In genomic region chr16:32660095-32660494, GRCm38 (mm10) we compare ENCODE assay signal across 8 mouse cellular contexts. TPM values are rescaled to one million over a fixed set of nuclear protein-coding genes. Genes with fewer than 3 reads are reported as not detected.
DNase-seq lines count a peak whose midpoint lies in the region; ATAC-seq and TF ChIP-seq lines count a peak whose summit lies in the region.

No protein-coding gene starts in this region.

- no peak for DNase-seq in layer of hippocampus, adult 2 months (ENCODE audit: low spot score in 2 of 2)
- DNase-seq in layer of hippocampus, postnatal 36 days, result no peak
- no peak for DNase-seq in frontal cortex, postnatal 10 days (ENCODE audit: low spot score in 2 of 2)
- no peak for DNase-seq in ovary, adult 18-20 months (ENCODE audit: low spot score)
- DNase-seq in cerebellum, postnatal 4 days (ENCODE audit: low spot score in 2 of 2), result no peak

- no peaks in the 10 kb centered on the region; the same call in 1 of the 2 replicates for H3K36me3 ChIP-seq in forebrain, embryonic 12.5 days (replicated peaks)
- no peaks in the 10 kb centered on the region for H3K36me3 ChIP-seq in intestine, embryonic 16.5 days (ENCODE audit: control insufficient read depth, insufficient read depth, low read length)
- H3K36me3 ChIP-seq in stomach, embryonic 15.5 days, result no peaks in the 10 kb centered on the region

- no peak for TF ChIP-seq CTCF in layer of hippocampus, adult 2 months (conservative IDR thresholded peaks at IDR 0.05)

- WGBS in forebrain, embryonic 12.5 days, result 53% methylated on average over 1 of the region's 1 CpGs
- 26% methylated on average over 1 of the region's 1 CpGs for WGBS in intestine, embryonic 16.5 days
- WGBS in stomach, embryonic 15.5 days, result 20% methylated on average over 1 of the region's 1 CpGs

- H3K9me3 ChIP-seq in forebrain, embryonic 12.5 days, result no peaks in the 10 kb centered on the region
- no peaks in the 10 kb centered on the region for H3K9me3 ChIP-seq in intestine, embryonic 16.5 days (ENCODE audit: control insufficient read depth, low read length)
- no peaks in the 10 kb centered on the region for H3K9me3 ChIP-seq in stomach, embryonic 15.5 days

- no peak overlapping the region; the same call in 1 of the 2 replicates for H3K4me3 ChIP-seq in layer of hippocampus, adult 2 months
- no peak overlapping the region for H3K4me3 ChIP-seq in forebrain, embryonic 12.5 days (replicated peaks)
- no peak overlapping the region for H3K4me3 ChIP-seq in intestine, embryonic 16.5 days (ENCODE audit: low read length)
- no peak overlapping the region for H3K4me3 ChIP-seq in stomach, embryonic 15.5 days (replicated peaks)

- peak overlapping the region; percentile 88 for H3K27ac ChIP-seq in layer of hippocampus, adult 2 months
- H3K27ac ChIP-seq in forebrain, embryonic 12.5 days, result peak overlapping the region; percentile 81
- peak overlapping the region; percentile 88 for H3K27ac ChIP-seq in intestine, embryonic 16.5 days (ENCODE audit: low read length)
- peak overlapping the region; percentile 92 for H3K27ac ChIP-seq in stomach, embryonic 15.5 days

- H3K27me3 ChIP-seq in forebrain, embryonic 12.5 days, result no peaks in the 10 kb centered on the region
- no peaks in the 10 kb centered on the region for H3K27me3 ChIP-seq in intestine, embryonic 16.5 days (replicated peaks; ENCODE audit: control insufficient read depth, insufficient read depth, low read length)
- H3K27me3 ChIP-seq in stomach, embryonic 15.5 days (replicated peaks), result no peaks in the 10 kb centered on the region

- H3K4me2 ChIP-seq in forebrain, embryonic 12.5 days, result no peak overlapping the region
- no peak overlapping the region for H3K4me2 ChIP-seq in intestine, embryonic 16.5 days (ENCODE audit: low read depth, low read length)
- peak overlapping the region; percentile 50 for H3K4me2 ChIP-seq in stomach, embryonic 15.5 days

- H3K9ac ChIP-seq in forebrain, embryonic 12.5 days, result no peak overlapping the region
- H3K9ac ChIP-seq in intestine, embryonic 16.5 days (ENCODE audit: low read depth, low read length), result no peak overlapping the region; the same call in 1 of the 2 replicates
- no peak overlapping the region for H3K9ac ChIP-seq in stomach, embryonic 15.5 days

- ATAC-seq in forebrain, embryonic 12.5 days (ENCODE audit: low FRiP score), result no peak
- no peak for ATAC-seq in intestine, embryonic 16.5 days
- no peak for ATAC-seq in stomach, embryonic 15.5 days (ENCODE audit: insufficient read depth, low FRiP score, low read depth)

- H3K4me1 ChIP-seq in forebrain, embryonic 12.5 days, result peaks cover 61% of the 10 kb centered on the region
- H3K4me1 ChIP-seq in intestine, embryonic 16.5 days (ENCODE audit: control insufficient read depth, insufficient read depth, low read length), result peaks cover 45% of the 10 kb centered on the region
- H3K4me1 ChIP-seq in stomach, embryonic 15.5 days, result peaks cover 50% of the 10 kb centered on the region

RNA-seq across cellular contexts. Expression of gene Tnk2, which starts 16.4 kb away (rescaled TPM):
- 100 to 1,000 TPM; 210 to 212 TPM for total RNA-seq in layer of hippocampus, adult 2 months (2021)
- total RNA-seq in layer of hippocampus, postnatal 36 days (2021), result 100 to 1,000 TPM; 189 to 197 TPM
- polyA plus RNA-seq in forebrain, embryonic 12.5 days (2016; fragmentation: Nextera tagmentation; extraction: Ambion mirVana), result 13.9 and 14.2 TPM in 2 replicates
- polyA plus RNA-seq in intestine, embryonic 16.5 days (2015; fragmentation: Nextera tagmentation; extraction: Ambion mirVana), result 7.5 and 7.7 TPM in 2 replicates
- polyA plus RNA-seq in stomach, embryonic 15.5 days (2015; fragmentation: Nextera tagmentation; extraction: Ambion mirVana), result 12.0 and 14.9 TPM in 2 replicates

RNA-seq across cellular contexts. Expression of gene Tfrc, which starts 51.4 kb away (rescaled TPM):
- 10 to 100 TPM; 70.3 to 72.3 TPM for total RNA-seq in layer of hippocampus, adult 2 months (2021)
- 10 to 100 TPM; 55.9 to 62.1 TPM for total RNA-seq in layer of hippocampus, postnatal 36 days (2021)
- polyA plus RNA-seq in forebrain, embryonic 12.5 days (2016; fragmentation: Nextera tagmentation; extraction: Ambion mirVana), result 59.2 and 65.4 TPM in 2 replicates
- 56.4 and 64.9 TPM in 2 replicates for polyA plus RNA-seq in intestine, embryonic 16.5 days (2015; fragmentation: Nextera tagmentation; extraction: Ambion mirVana)
- 68.8 and 74.5 TPM in 2 replicates for polyA plus RNA-seq in stomach, embryonic 15.5 days (2015; fragmentation: Nextera tagmentation; extraction: Ambion mirVana)
